Mouse (Mus musculus) neural tube, embryonic 13.5 days (tissue): ENCODE measurements around the gene Lsmem1. TPM values are rescaled to one million over a fixed set of nuclear protein-coding genes. Genes with fewer than 3 reads are reported as not detected.

ENCODE experiments used
- ATAC-seq: fragments of 200-750 bp; cut with Nextera tagmentation; 2 replicates; pipeline ENCODE4 v1.8.0; 2017; ENCODE audit warnings: low read depth, mild to moderate bottlenecking, moderate TSS enrichment, moderate library complexity
- H3K27ac ChIP-seq: fragments of 300-500 bp; sonication (generic); replicated peaks from 2 replicates; pipeline ENCODE4 v1.5.1; 2015; ENCODE audit warnings: moderate library complexity, mild to moderate bottlenecking, inconsistent platforms
- H3K27me3 ChIP-seq: fragments of 300-500 bp; sonication (generic); 2 replicates; pipeline ENCODE4 v1.6.1; 2015; ENCODE audit warnings: mild to moderate bottlenecking, inconsistent platforms
- H3K36me3 ChIP-seq: fragments of 300-500 bp; sonication (generic); 2 replicates; pipeline ENCODE4 v1.6.1; 2015; ENCODE audit warnings: mild to moderate bottlenecking, inconsistent platforms
- H3K4me1 ChIP-seq: fragments of 300-500 bp; sonication (generic); replicated peaks from 2 replicates; pipeline ENCODE4 v1.6.1; 2015; ENCODE audit warnings: inconsistent platforms
- H3K4me2 ChIP-seq: fragments of 300-500 bp; sonication (generic); 2 replicates; pipeline ENCODE4 v1.6.1; 2015; ENCODE audit warnings: inconsistent platforms, mild to moderate bottlenecking, moderate library complexity
- H3K4me3 ChIP-seq: fragments of 300-500 bp; sonication (generic); 2 replicates; pipeline ENCODE4 v1.5.1; 2015; ENCODE audit warnings: mild to moderate bottlenecking, inconsistent platforms
- H3K9ac ChIP-seq: fragments of 300-500 bp; sonication (generic); 2 replicates; pipeline ENCODE4 v1.6.1; 2015; ENCODE audit warnings: moderate library complexity, mild to moderate bottlenecking, inconsistent platforms
- H3K9me3 ChIP-seq: fragments of 300-500 bp; sonication (generic); 2 replicates; pipeline ENCODE4 v1.6.1; 2016; ENCODE audit warnings: inconsistent platforms
- WGBS: fragments of 180-500 bp; shearing (Covaris S2); methylation state at CpG from one replicate; pipeline ENCODE4 v1.1.7; 2015; 5-methylcytosine and 5-hydroxymethylcytosine counted together
- polyA plus RNA-seq: library from polyadenylated mRNA; unstranded; fragments of >200 nt; fragmentation: Nextera tagmentation; extraction: Ambion mirVana; gene quantifications from 2 replicates; pipeline ENCODE4 v1.2.1, GENCODE M21; 2015

The Lsmem1 gene
- 0.15 TPM in 1 of 2 replicates, not detected in the other for polyA plus RNA-seq

GRCm38 (mm10) chr12:40199302-40199701 lies at the start of gene Lsmem1:
Lsmem1 (minus strand) TSS chr12:40199490.
- H3K36me3 ChIP-seq = peaks cover 26% of the 10 kb centered on the region
- 68% methylated on average over 8 of the region's 8 CpGs for WGBS
- H3K9me3 ChIP-seq = no peaks in the 10 kb centered on the region
- no peak within 1 kb of the TSS for H3K9ac ChIP-seq
- no peak within 1 kb of the TSS for H3K4me3 ChIP-seq
- H3K4me2 ChIP-seq = no peak within 1 kb of the TSS
- H3K4me1 ChIP-seq = no peaks in the 10 kb centered on the region
- H3K27ac ChIP-seq = no peak within 1 kb of the TSS
- H3K27me3 ChIP-seq = no peaks in the 10 kb centered on the region
- ATAC-seq = peak; percentile 43

- no peak for ATAC-seq
- no peak within 1 kb of the TSS for H3K27ac ChIP-seq
- no peak within 1 kb of the TSS for H3K4me3 ChIP-seq
- no peaks in the 10 kb centered on the region for H3K27me3 ChIP-seq
- no peak within 1 kb of the TSS for H3K9ac ChIP-seq
- WGBS = 73% methylated on average over 5 of the region's 5 CpGs
- no peaks in the 10 kb centered on the region for H3K36me3 ChIP-seq
- H3K4me2 ChIP-seq = no peak within 1 kb of the TSS
- peaks cover 6% of the 10 kb centered on the region; the same call in 1 of the 2 replicates for H3K4me1 ChIP-seq
- no peaks in the 10 kb centered on the region for H3K9me3 ChIP-seq
These were observed 49.3 kb upstream of the Lsmem1 start, which contains the start of gene Ifrd1 for GRCm38 (mm10) chr12:40248454-40249180. Ifrd1 (minus strand) TSS chr12:40248504.

- Histone ChIP-seq H3K4me2 (no peak overlapping the region), H3K27me3 (no peaks in the 10 kb centered on the region), H3K9ac (no peak overlapping the region), H3K36me3 (no peaks in the 10 kb centered on the region), H3K27ac (no peak overlapping the region), H3K4me1 (peaks cover 8% of the 10 kb centered on the region; the same call in 1 of the 2 replicates), H3K9me3 (no peaks in the 10 kb centered on the region), H3K4me3 (no peak overlapping the region)
- no peak for ATAC-seq
- WGBS = 84% methylated on average over 6 of the region's 6 CpGs
These were observed 48.7 kb upstream of the Lsmem1 start for GRCm38 (mm10) chr12:40247976-40248375.

GRCm38 (mm10) chr12:40247384-40247783 lies 48.1 kb upstream of the Lsmem1 start:
- Histone ChIP-seq H3K4me1 (peaks cover 8% of the 10 kb centered on the region; the same call in 1 of the 2 replicates), H3K9ac (no peak overlapping the region), H3K27ac (no peak overlapping the region), H3K4me3 (no peak overlapping the region), H3K27me3 (no peaks in the 10 kb centered on the region), H3K36me3 (no peaks in the 10 kb centered on the region), H3K4me2 (no peak overlapping the region), H3K9me3 (no peaks in the 10 kb centered on the region)
- WGBS = 82% methylated on average over 4 of the region's 4 CpGs
- no peak for ATAC-seq

GRCm38 (mm10) chr12:40245434-40245970 lies 46.2 kb upstream of the Lsmem1 start:
- Histone ChIP-seq H3K4me2 (no peak overlapping the region), H3K27me3 (no peaks in the 10 kb centered on the region), H3K4me3 (no peak overlapping the region), H3K4me1 (peaks cover 11% of the 10 kb centered on the region; the same call in 1 of the 2 replicates), H3K9me3 (no peaks in the 10 kb centered on the region), H3K36me3 (no peaks in the 10 kb centered on the region), H3K9ac (no peak overlapping the region), H3K27ac (no peak overlapping the region)
- no peak for ATAC-seq
- 85% methylated on average over 7 of the region's 7 CpGs for WGBS

- WGBS = 84% methylated on average over 5 of the region's 5 CpGs
- Histone ChIP-seq H3K4me3 (no peak overlapping the region), H3K9me3 (no peaks in the 10 kb centered on the region), H3K4me2 (no peak overlapping the region), H3K4me1 (peaks cover 11% of the 10 kb centered on the region; the same call in 1 of the 2 replicates), H3K36me3 (no peaks in the 10 kb centered on the region), H3K9ac (no peak overlapping the region), H3K27ac (no peak overlapping the region), H3K27me3 (no peaks in the 10 kb centered on the region)
- ATAC-seq = no peak
These were observed 45.6 kb upstream of the Lsmem1 start for GRCm38 (mm10) chr12:40244926-40245325.

- Histone ChIP-seq H3K4me3 (no peak overlapping the region), H3K4me2 (no peak overlapping the region), H3K27ac (no peak overlapping the region), H3K9me3 (no peaks in the 10 kb centered on the region), H3K27me3 (no peaks in the 10 kb centered on the region), H3K36me3 (no peaks in the 10 kb centered on the region), H3K9ac (no peak overlapping the region), H3K4me1 (peaks cover 11% of the 10 kb centered on the region; the same call in 1 of the 2 replicates)
- 45% methylated on average over 11 of the region's 11 CpGs for WGBS
- peak; percentile 37; the same call in 1 of the 2 replicates for ATAC-seq
These were observed 44.5 kb upstream of the Lsmem1 start for GRCm38 (mm10) chr12:40243821-40244221.

- Histone ChIP-seq H3K27ac (no peak overlapping the region), H3K4me1 (peaks cover 11% of the 10 kb centered on the region; the same call in 1 of the 2 replicates), H3K4me3 (no peak overlapping the region), H3K9me3 (no peaks in the 10 kb centered on the region), H3K27me3 (no peaks in the 10 kb centered on the region), H3K9ac (no peak overlapping the region), H3K36me3 (no peaks in the 10 kb centered on the region), H3K4me2 (no peak overlapping the region)
- no peak for ATAC-seq
- WGBS = 77% methylated on average over 4 of the region's 4 CpGs
These were observed 44.0 kb upstream of the Lsmem1 start for GRCm38 (mm10) chr12:40243241-40243640.

- Histone ChIP-seq H3K9me3 (no peaks in the 10 kb centered on the region), H3K27ac (no peak overlapping the region), H3K27me3 (no peaks in the 10 kb centered on the region), H3K4me1 (peaks cover 11% of the 10 kb centered on the region; the same call in 1 of the 2 replicates), H3K36me3 (no peaks in the 10 kb centered on the region), H3K4me2 (no peak overlapping the region), H3K4me3 (no peak overlapping the region), H3K9ac (no peak overlapping the region)
- WGBS = 94% methylated on average over 7 of the region's 7 CpGs
- no peak for ATAC-seq
These were observed 39.9 kb upstream of the Lsmem1 start for GRCm38 (mm10) chr12:40239161-40239560.

GRCm38 (mm10) chr12:40232231-40232630 lies 32.9 kb upstream of the Lsmem1 start:
- Histone ChIP-seq H3K9me3 (no peaks in the 10 kb centered on the region), H3K4me2 (no peak overlapping the region), H3K27me3 (no peaks in the 10 kb centered on the region), H3K27ac (no peak overlapping the region), H3K4me1 (no peaks in the 10 kb centered on the region), H3K36me3 (no peaks in the 10 kb centered on the region), H3K9ac (no peak overlapping the region), H3K4me3 (no peak overlapping the region)
- 98% methylated on average over 1 of the region's 1 CpGs for WGBS
- no peak for ATAC-seq

GRCm38 (mm10) chr12:40231632-40232031 lies 32.3 kb upstream of the Lsmem1 start:
- no peak overlapping the region for H3K27ac ChIP-seq
- H3K4me2 ChIP-seq = no peak overlapping the region
- no peak overlapping the region for H3K4me3 ChIP-seq
- no peaks in the 10 kb centered on the region for H3K36me3 ChIP-seq
- WGBS = 91% methylated on average over 2 of the region's 2 CpGs
- H3K9ac ChIP-seq = no peak overlapping the region
- no peak for ATAC-seq
- no peaks in the 10 kb centered on the region for H3K9me3 ChIP-seq
- H3K4me1 ChIP-seq = no peaks in the 10 kb centered on the region
- no peaks in the 10 kb centered on the region for H3K27me3 ChIP-seq

GRCm38 (mm10) chr12:40224171-40224880 lies 25.0 kb upstream of the Lsmem1 start:
- Histone ChIP-seq H3K4me1 (peaks cover 23% of the 10 kb centered on the region), H3K9me3 (no peaks in the 10 kb centered on the region), H3K27me3 (no peaks in the 10 kb centered on the region), H3K9ac (no peak overlapping the region), H3K4me2 (no peak overlapping the region), H3K4me3 (no peak overlapping the region), H3K27ac (no peak overlapping the region), H3K36me3 (no peaks in the 10 kb centered on the region)
- WGBS = 95% methylated on average over 9 of the region's 9 CpGs
- ATAC-seq = no peak
